Mouse (Mus musculus) lung, embryonic 16.5 days (tissue): ENCODE measurements around the gene Zfp612. TPM values are rescaled to one million over a fixed set of nuclear protein-coding genes. Genes with fewer than 3 reads are reported as not detected.

ENCODE experiments used
- polyA plus RNA-seq: library from polyadenylated mRNA; unstranded; fragments of >200 nt; fragmentation: Nextera tagmentation; extraction: Ambion mirVana; gene quantifications from 2 replicates; pipeline ENCODE4 v1.2.1, GENCODE M21; 2015

The Zfp612 gene
- polyA plus RNA-seq, 1 experiment from 2014 or later = 6.7 TPM

Other genes with a start within 250 kb of the Zfp612 start
- 2.2 and 2.7 TPM in 2 replicates for gene Phlpp2, start 211.2 kb upstream of the Zfp612 start, polyA plus RNA-seq
- gene Marveld3, start 117.5 kb upstream of the Zfp612 start, polyA plus RNA-seq = 7.4 and 9.2 TPM in 2 replicates
- 0.16 TPM in 1 of 2 replicates, not detected in the other for gene Tat, start 89.3 kb upstream of the Zfp612 start, polyA plus RNA-seq
- 0.18 and 0.28 TPM in 2 replicates for gene Chst4, start 40.0 kb upstream of the Zfp612 start, polyA plus RNA-seq
- not detected in 2 replicates for gene Gm21964, start 21.5 kb downstream of the Zfp612 start, polyA plus RNA-seq
- not detected in 2 replicates for gene Gm17720, start 23.0 kb downstream of the Zfp612 start, polyA plus RNA-seq
- gene Calb2, start 88.5 kb downstream of the Zfp612 start, polyA plus RNA-seq = 12.8 and 15.4 TPM in 2 replicates
- 7.1 and 8.5 TPM in 2 replicates for gene Cmtr2, start 135.9 kb downstream of the Zfp612 start, polyA plus RNA-seq
- 0.79 and 1.1 TPM in 2 replicates for gene Hydin, start 187.2 kb downstream of the Zfp612 start, polyA plus RNA-seq